Mouse (Mus musculus): Measurements from ENCODE around the gene Frrs1.

- TF ChIP-seq CTCF (IDR thresholded peaks at IDR 0.05; ENCODE audit: low read depth) (no peak), EP300 (IDR thresholded peaks at IDR 0.05; ENCODE audit: low read depth) (no peak)
These were observed 8.9 kb upstream of the Frrs1 start for GRCm38 (mm10) chr3:116850376-116850775.

Measured in liver, postnatal 0 days (tissue).